Mouse (Mus musculus) embryonic facial prominence, embryonic 14.5 days (tissue): Measurements from ENCODE around the gene Mob3b. TPM values are rescaled to one million over a fixed set of nuclear protein-coding genes. Genes with fewer than 3 reads are reported as not detected.

Source experiments
- ATAC-seq: fragments of 200-750 bp; cut with Nextera tagmentation; 2 replicates; pipeline ENCODE4 v1.8.0; 2017; ENCODE audit warnings: low read depth, moderate number of reproducible peaks, moderate TSS enrichment
- DNase-seq: peaks from one replicate; pipeline ENCODE4 v3.0.0-alpha.2; 2015; ENCODE audit warnings: low spot score
- H3K27ac ChIP-seq: fragments of 300-500 bp; sonication (generic); replicated peaks from 2 replicates; pipeline ENCODE4 v1.5.1; 2014; ENCODE audit warnings: low read depth, mild to moderate bottlenecking, low read length, moderate library complexity
- H3K27me3 ChIP-seq: fragments of 300-500 bp; sonication (generic); replicated peaks from 2 replicates; pipeline ENCODE4 v1.6.1; 2014; ENCODE audit warnings: low read length; ENCODE audit not compliant: control insufficient read depth, insufficient read depth
- H3K36me3 ChIP-seq: fragments of 300-500 bp; sonication (generic); 2 replicates; pipeline ENCODE4 v1.6.1; 2014; ENCODE audit warnings: low read length, mixed read lengths; ENCODE audit not compliant: control insufficient read depth, insufficient read depth
- H3K4me1 ChIP-seq: fragments of 300-500 bp; sonication (generic); 2 replicates; pipeline ENCODE4 v1.6.1; 2014; ENCODE audit warnings: antibody characterized with exemption, low read length; ENCODE audit not compliant: control insufficient read depth, insufficient read depth
- H3K4me2 ChIP-seq: fragments of 300-500 bp; sonication (generic); 2 replicates; pipeline ENCODE4 v1.6.1; 2014; ENCODE audit warnings: low read depth, mild to moderate bottlenecking, low read length, moderate library complexity, mixed read lengths
- H3K4me3 ChIP-seq: fragments of 300-500 bp; sonication (generic); 2 replicates; pipeline ENCODE4 v1.5.1; 2014; ENCODE audit warnings: low read depth, mild to moderate bottlenecking, low read length
- H3K9ac ChIP-seq: fragments of 300-500 bp; sonication (generic); 2 replicates; pipeline ENCODE4 v1.6.1; 2014; ENCODE audit warnings: low read depth, mild to moderate bottlenecking, low read length, moderate library complexity, mixed read lengths
- H3K9me3 ChIP-seq: fragments of 300-500 bp; sonication (generic); 2 replicates; pipeline ENCODE4 v1.6.1; 2016; ENCODE audit warnings: low read length; ENCODE audit not compliant: control insufficient read depth
- WGBS: fragments of 180-500 bp; shearing (Covaris S2); extraction: QIAGEN DNeasy Blood & Tissue Kit; methylation state at CpG from one replicate; pipeline ENCODE4 v1.1.7; 2014; 5-methylcytosine and 5-hydroxymethylcytosine counted together
- polyA plus RNA-seq: library from polyadenylated mRNA; unstranded; fragments of >200 nt; fragmentation: Nextera tagmentation; extraction: Ambion mirVana; gene quantifications from 2 replicates; pipeline ENCODE4 v1.2.1, GENCODE M21; 2014

Mob3b gene
- polyA plus RNA-seq, 1 experiment from 2014 or later: 6.3 TPM

GRCm38 (mm10) chr4:35034504-35035290, 122.6 kb downstream of the Mob3b start:
- Histone ChIP-seq H3K36me3 (no peaks in the 10 kb centered on the region), H3K27me3 (no peaks in the 10 kb centered on the region), H3K4me3 (0 out of 2 replicates have a peak overlapping the region, but pooled peaks have one; percentile 1), H3K9ac (no peak overlapping the region), H3K27ac (no peak overlapping the region), H3K4me2 (peak overlapping the region; percentile 44), H3K4me1 (0 out of 2 replicates have a peak, but pooled peaks cover 6% of the 10 kb centered on the region), H3K9me3 (no peaks in the 10 kb centered on the region)
- ATAC-seq (no peak), DNase-seq (peak; percentile 21)
- 25% methylated on average over 18 of the region's 18 CpGs for WGBS

GRCm38 (mm10) chr4:35032758-35033157, 124.5 kb downstream of the Mob3b start:
- Histone ChIP-seq H3K9me3 (0 out of 2 replicates have a peak, but pooled peaks cover 5% of the 10 kb centered on the region), H3K27ac (no peak overlapping the region), H3K9ac (no peak overlapping the region), H3K4me3 (no peak overlapping the region), H3K4me2 (no peak overlapping the region), H3K36me3 (no peaks in the 10 kb centered on the region), H3K4me1 (0 out of 2 replicates have a peak, but pooled peaks cover 6% of the 10 kb centered on the region), H3K27me3 (no peaks in the 10 kb centered on the region)
- no peak for DNase-seq
- ATAC-seq: no peak
- 78% methylated on average over 3 of the region's 3 CpGs for WGBS

GRCm38 (mm10) chr4:35031623-35032022, 125.7 kb downstream of the Mob3b start:
- Histone ChIP-seq H3K9me3 (0 out of 2 replicates have a peak, but pooled peaks cover 5% of the 10 kb centered on the region), H3K27ac (no peak overlapping the region), H3K9ac (no peak overlapping the region), H3K4me3 (no peak overlapping the region), H3K4me2 (no peak overlapping the region), H3K4me1 (peaks cover 6% of the 10 kb centered on the region; the same call in 1 of the 2 replicates), H3K36me3 (no peaks in the 10 kb centered on the region), H3K27me3 (no peaks in the 10 kb centered on the region)
- WGBS: 51% methylated on average over 3 of the region's 3 CpGs
- DNase-seq: peak; percentile 5
- no peak for ATAC-seq

DNA sequence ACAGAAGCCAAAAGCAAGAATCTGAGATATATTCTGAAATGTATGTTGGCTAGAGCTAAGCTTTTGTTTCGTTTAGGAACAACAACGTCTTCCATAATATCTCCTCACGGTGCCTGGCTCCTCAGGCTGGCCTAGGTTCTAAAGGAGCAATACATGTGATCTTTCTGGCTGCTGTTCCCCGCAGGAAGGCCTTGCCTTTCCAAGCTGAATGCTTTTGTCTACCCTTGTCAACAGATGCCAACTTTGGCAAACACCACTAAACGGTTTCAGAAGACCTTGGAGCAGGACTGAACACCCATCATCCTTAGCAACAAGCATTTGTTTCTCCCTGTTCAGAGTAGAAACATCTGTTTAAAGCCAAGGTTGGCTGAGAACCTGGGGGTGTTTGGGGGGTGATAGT, 126.1 kb downstream of the Mob3b start:
- Histone ChIP-seq H3K4me1 (peaks cover 6% of the 10 kb centered on the region; the same call in 1 of the 2 replicates), H3K36me3 (no peaks in the 10 kb centered on the region), H3K4me3 (no peak overlapping the region), H3K9ac (no peak overlapping the region), H3K27me3 (no peaks in the 10 kb centered on the region), H3K9me3 (0 out of 2 replicates have a peak, but pooled peaks cover 5% of the 10 kb centered on the region), H3K27ac (no peak overlapping the region), H3K4me2 (no peak overlapping the region)
- ATAC-seq (no peak), DNase-seq (peak; percentile 58)
- WGBS: 52% methylated on average over 5 of the region's 5 CpGs

- H3K27ac ChIP-seq: no peak overlapping the region
- H3K4me3 ChIP-seq: no peak overlapping the region
- WGBS: 73% methylated on average over 1 of the region's 1 CpGs
- no peaks in the 10 kb centered on the region for H3K9me3 ChIP-seq
- no peaks in the 10 kb centered on the region for H3K27me3 ChIP-seq
- H3K9ac ChIP-seq: no peak overlapping the region
- no peak for ATAC-seq
- H3K4me1 ChIP-seq: no peaks in the 10 kb centered on the region
- H3K36me3 ChIP-seq: no peaks in the 10 kb centered on the region
- H3K4me2 ChIP-seq: no peak overlapping the region
- no peak for DNase-seq
Measured at GRCm38 (mm10) chr4:35018416-35018815, 138.9 kb downstream of the Mob3b start.

DNA sequence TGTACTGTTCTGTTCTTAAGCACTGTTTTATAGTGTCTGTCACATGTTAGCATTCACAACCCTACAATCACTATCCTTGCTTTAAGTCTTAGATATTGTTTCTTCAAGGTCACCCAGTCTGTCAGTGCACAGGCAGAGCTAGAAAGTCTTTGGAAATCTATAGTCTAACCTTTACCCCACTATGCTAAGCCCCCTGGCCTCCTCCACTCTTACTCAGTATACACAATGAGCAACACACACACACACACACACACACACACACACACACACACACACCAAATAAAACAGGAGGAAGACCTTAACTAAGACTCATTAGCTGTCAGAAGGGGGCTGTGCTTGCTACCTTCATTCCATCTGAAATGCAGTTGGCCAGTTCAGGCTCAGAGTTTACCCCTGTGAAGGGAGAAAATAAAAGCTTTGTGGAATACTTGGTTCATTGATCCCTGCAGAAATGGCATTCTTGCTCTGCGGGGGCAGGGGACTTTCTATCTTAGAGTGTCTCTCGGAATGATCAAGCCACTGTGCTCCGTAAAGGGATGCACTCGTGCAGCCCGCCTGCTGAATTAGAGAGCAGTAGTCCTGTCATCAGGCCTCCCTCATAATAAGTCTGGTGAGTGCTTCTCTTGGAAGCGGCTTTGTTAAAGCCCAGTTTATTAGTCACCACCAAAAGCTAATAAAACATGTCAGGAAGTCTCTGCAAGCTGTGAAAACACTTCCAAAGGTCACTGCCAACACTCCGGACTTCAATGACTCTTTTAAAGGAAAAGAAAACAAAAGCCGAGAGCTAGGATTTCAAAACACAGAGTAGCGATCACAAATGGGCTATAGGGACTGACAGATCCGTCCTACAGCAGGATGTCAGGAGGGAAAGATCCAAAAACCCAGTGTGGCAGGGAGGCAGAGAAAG, 144.6 kb downstream of the Mob3b start:
- DNase-seq: no peak
- H3K9me3 ChIP-seq: no peaks in the 10 kb centered on the region
- no peak overlapping the region for H3K4me3 ChIP-seq
- no peaks in the 10 kb centered on the region for H3K36me3 ChIP-seq
- ATAC-seq: no peak
- no peak overlapping the region for H3K9ac ChIP-seq
- no peak overlapping the region for H3K27ac ChIP-seq
- 26% methylated on average over 10 of the region's 10 CpGs for WGBS
- no peaks in the 10 kb centered on the region for H3K27me3 ChIP-seq
- H3K4me1 ChIP-seq: no peaks in the 10 kb centered on the region
- peak overlapping the region; percentile 11; the same call in 1 of the 2 replicates for H3K4me2 ChIP-seq

DNA sequence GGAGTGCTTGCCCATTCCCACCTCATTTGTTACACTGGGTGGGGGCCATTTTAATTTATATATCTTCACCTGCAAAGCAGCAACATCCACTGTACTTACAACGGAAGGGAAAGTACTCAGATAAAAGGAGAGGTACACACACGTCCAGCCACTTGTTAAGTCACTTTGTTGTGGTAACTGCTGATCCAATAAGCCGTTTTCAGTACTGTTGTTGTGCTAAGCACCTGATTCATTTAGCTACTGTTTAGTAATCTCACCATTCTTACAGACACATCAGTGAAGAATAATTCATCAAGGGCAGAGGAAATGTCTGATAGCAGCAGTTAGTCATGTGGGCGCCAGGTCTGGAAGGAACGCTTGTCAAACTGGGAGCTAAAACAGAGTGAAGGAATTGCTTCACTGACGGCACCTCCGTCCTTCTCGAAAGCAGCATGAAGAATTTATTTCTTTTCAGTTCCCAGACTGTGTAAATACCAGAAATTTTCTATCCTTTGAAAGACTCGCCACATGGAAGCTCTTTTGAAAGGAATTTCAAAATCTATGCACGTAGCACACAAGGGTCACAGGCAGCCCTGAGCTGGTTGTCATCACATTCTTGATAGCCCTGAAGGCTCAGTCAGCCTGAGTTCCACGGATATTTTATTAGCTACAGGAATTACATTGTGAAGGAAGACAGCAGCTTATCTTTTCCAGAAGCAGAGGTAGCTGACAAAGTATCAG, 150.6 kb downstream of the Mob3b start:
- peaks cover 27% of the 10 kb centered on the region for H3K4me1 ChIP-seq
- no peak overlapping the region; the same call in 1 of the 2 replicates for H3K27ac ChIP-seq
- no peaks in the 10 kb centered on the region for H3K9me3 ChIP-seq
- DNase-seq: peak; percentile 50
- no peak overlapping the region for H3K4me2 ChIP-seq
- WGBS: 33% methylated on average over 11 of the region's 11 CpGs
- no peak for ATAC-seq
- H3K36me3 ChIP-seq: no peaks in the 10 kb centered on the region
- H3K4me3 ChIP-seq: no peak overlapping the region
- no peaks in the 10 kb centered on the region for H3K27me3 ChIP-seq
- H3K9ac ChIP-seq: no peak overlapping the region

- no peak overlapping the region; the same call in 1 of the 2 replicates for H3K27ac ChIP-seq
- no peak overlapping the region for H3K9ac ChIP-seq
- peaks cover 27% of the 10 kb centered on the region for H3K4me1 ChIP-seq
- H3K36me3 ChIP-seq: no peaks in the 10 kb centered on the region
- H3K9me3 ChIP-seq: no peaks in the 10 kb centered on the region
- WGBS: 51% methylated on average over 6 of the region's 6 CpGs
- no peaks in the 10 kb centered on the region for H3K27me3 ChIP-seq
- no peak overlapping the region for H3K4me2 ChIP-seq
- H3K4me3 ChIP-seq: no peak overlapping the region
- DNase-seq: no peak
- no peak for ATAC-seq
Measured at GRCm38 (mm10) chr4:35006056-35006455, 151.2 kb downstream of the Mob3b start.
